Mouse (Mus musculus): ENCODE data around the gene Tada3.

GRCm38 (mm10) chr6:113426696-113427095 is 49.0 kb upstream of the Tada3 start:
- TF ChIP-seq CTCF (IDR thresholded peaks at IDR 0.05; ENCODE audit: borderline replicate concordance, insufficient read depth, low read depth, low read length) (no peak), POLR2A (IDR thresholded peaks at IDR 0.05; ENCODE audit: borderline replicate concordance, insufficient read depth, low read length) (no peak)
